Mouse (Mus musculus) c-Kit-positive CD71-positive TER-119-negative erythroid progenitor cells, embryonic 14.5 days (primary cell): ENCODE results near the gene Mettl27.
"Not testable (repeated sequence)": the region's sequence is repeated elsewhere in the genome, so short reads cannot be mapped to it uniquely, and the experiment has no call there.

Experiments used
- DNase-seq: peaks from one replicate; pipeline ENCODE4 v3.0.0-alpha.2; 2013; ENCODE audit warnings: low read depth

The Mettl27 gene

GRCm38 (mm10) chr5:134920106-134920687 lies 12.0 kb upstream of the Mettl27 start:
- DNase-seq = no peak

DNA sequence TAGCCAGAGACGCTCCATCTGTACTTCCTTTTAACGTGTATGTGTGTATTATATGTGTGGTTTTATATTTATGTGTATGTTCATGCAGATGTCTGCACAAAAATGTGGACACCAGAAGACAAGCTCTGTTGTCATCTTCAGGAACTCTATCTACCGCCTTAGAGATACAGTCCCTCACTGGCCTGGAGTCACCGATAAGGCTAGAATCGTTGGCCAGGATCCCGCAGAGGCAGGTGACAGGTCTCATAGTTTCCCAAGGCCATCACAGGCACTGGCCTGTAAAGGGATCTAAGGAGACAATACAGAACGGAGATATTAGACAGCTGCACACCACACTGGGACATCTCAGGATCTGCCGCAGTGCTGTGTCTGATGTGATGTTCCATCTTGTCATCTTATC lies 11.1 kb upstream of the Mettl27 start:
- no peak for DNase-seq

DNA sequence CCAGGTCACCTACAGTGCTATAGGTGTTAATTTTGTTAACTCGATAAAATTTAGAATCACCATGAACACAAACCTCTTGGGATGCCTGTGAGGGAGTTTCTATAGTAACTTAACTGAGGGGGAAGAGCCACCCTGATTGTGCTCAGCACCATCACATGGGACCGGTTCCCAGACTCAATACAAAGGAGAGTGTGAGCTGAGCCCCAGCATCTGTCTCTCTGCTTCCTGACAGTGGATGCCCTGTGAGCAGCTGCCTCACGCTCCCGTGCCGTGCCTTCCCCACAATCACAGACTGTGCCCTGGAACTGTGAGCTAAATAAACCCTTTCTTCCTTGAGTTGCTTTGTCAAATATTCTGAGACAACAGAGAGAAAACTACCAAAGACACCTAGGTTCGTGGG lies 9.0 kb upstream of the Mettl27 start:
- no peak for DNase-seq

GRCm38 (mm10) chr5:134926726-134927125 lies 5.4 kb upstream of the Mettl27 start:
- no peak for DNase-seq

DNA sequence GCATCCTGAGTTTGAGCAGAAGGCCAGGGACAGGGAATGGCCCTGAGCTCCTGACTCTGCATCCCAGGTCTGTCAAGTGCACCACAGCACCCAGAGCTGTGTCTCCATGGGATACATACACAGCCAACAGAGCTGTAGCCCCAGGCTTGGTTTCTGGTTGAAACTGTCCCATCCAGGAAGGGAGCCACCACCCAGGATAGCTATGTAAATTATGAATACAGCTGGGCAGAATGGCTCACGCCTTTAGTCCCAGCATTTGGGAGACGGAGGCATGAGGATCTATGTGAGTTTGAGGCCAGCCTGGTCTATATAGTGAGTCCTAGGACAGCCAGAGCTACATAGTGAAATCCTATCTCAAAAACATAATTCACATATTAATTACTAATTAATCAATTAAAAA lies 2.2 kb upstream of the Mettl27 start:
- no peak for DNase-seq

DNA sequence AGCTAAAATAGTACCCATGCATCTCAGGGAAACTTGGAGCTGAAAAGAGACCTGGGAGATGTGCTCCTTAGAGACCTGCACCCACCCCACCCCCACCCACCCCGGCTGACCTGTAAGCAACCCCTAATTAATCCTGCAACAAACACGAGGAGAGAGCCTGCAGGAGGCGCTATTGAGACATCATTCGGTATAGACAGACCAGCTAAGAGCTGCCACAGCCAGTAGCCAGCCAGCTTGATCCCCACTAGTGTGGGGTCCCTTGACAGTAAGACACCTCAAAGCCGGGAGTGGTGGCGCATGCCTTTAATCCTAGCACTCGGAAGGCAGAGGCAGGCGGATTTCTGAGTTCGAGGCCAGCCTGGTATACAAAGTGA lies 722 bp downstream of the Mettl27 start:
- DNase-seq = no peak

GRCm38 (mm10) chr5:134933281-134933680 lies 1.1 kb downstream of the Mettl27 start:
- no peak for DNase-seq

- not testable (repeated sequence) for DNase-seq
Observed at GRCm38 (mm10) chr5:134933686-134934085, 1.5 kb downstream of the Mettl27 start.

DNA sequence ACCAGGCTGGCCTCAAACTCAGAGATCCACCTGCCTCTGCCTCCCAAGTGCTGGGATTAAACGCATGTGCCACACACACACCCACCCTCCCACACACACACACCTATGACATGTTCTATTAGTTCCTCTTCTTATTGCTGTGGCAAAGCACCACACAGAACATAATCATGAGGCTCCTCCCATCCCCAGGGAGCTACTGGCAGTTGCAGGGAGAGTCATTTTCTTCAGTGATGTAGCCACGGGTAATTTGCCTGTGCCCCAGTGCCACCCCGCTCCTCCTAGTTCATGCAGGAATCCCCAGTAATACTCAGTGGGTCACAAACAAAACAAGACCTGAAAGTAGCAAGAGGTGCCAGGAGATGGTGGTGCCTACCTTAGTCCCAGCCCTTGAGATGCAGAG lies 2.5 kb downstream of the Mettl27 start:
- no peak for DNase-seq

- DNase-seq = no peak
Observed at GRCm38 (mm10) chr5:134936051-134936450, 3.9 kb downstream of the Mettl27 start.

DNA sequence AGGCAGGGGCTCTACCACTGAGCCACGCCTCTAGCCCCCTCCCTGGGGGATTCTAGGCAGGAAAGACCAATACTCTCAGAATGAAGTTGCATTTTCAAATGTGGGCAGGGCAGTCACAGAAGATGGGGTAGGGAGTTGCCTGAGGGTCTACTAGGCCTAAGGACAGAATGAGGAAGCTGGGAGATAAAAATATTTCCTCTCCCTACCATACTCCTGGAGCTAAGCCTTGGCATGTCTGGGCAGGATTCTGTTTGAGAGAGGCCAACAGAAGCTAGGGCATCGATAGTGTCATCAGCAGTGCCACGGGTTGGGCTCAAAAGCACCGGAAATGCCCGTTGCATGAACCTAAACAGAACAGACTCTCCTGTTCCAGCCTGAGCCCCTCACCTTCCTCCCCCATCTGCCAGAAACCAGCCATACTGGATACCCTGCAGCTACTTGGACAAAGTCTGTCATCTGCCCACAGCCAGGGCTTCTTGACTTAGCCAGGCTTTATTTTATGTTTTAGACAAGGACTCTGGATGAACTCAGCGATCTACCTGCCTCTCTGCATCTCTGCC lies 4.5 kb downstream of the Mettl27 start:
- no peak for DNase-seq

- no peak for DNase-seq
Observed at GRCm38 (mm10) chr5:134939069-134939468, 6.9 kb downstream of the Mettl27 start.

DNA sequence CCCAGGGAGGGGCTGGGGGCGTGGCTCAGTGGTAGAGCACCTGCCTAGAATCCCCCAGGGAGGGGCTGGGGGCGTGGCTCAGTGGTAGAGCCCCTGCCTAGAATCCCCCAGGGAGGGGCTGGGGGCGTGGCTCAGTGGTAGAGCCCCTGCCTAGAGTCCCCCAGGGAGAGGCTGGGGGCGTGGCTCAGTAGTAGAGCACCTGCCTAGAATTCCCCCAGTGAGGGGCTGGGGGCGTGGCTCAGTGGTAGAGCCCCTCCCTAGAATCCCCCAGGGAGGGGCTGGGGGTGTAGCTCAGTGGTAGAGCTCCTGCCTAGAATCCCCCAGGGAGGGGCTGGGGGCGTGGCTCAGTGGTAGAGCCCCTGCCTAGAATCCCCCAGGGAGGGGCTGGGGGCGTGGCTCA lies 7.4 kb downstream of the Mettl27 start:
- DNase-seq = not testable (repeated sequence)

- DNase-seq = no peak
Observed at GRCm38 (mm10) chr5:134941472-134942209, 9.5 kb downstream of the Mettl27 start.

GRCm38 (mm10) chr5:134942740-134943139 lies 10.6 kb downstream of the Mettl27 start:
- no peak for DNase-seq

DNA sequence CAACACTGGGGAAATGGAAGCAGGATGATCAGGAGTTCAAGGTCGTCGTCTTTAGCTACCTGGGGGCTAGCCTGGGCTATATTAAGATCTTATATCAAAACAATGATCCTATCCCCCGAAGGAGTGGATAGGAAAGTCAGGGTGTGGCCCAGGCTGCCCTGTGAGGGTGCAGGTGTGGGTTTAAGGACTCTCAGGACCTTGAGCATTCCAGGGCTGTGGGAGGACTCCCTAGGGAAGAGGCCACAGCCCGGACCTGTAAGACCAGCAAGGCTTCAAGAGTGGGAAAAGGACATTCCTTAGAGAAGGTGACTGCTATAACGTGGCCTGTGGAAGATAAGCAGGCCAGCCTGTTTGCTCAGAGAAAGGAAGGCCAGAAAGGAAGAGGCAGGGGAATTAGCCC lies 12.0 kb downstream of the Mettl27 start:
- no peak for DNase-seq

- no peak for DNase-seq
Observed at GRCm38 (mm10) chr5:134945266-134945959, 13.2 kb downstream of the Mettl27 start.

GRCm38 (mm10) chr5:134946063-134946856 lies 14.1 kb downstream of the Mettl27 start:
- no peak for DNase-seq

GRCm38 (mm10) chr5:134946857-134947255 lies 14.7 kb downstream of the Mettl27 start, which contains the start of gene Cldn4:
Gene Cldn4 (minus strand): TSS chr5:134946934.
- no peak for DNase-seq

DNA sequence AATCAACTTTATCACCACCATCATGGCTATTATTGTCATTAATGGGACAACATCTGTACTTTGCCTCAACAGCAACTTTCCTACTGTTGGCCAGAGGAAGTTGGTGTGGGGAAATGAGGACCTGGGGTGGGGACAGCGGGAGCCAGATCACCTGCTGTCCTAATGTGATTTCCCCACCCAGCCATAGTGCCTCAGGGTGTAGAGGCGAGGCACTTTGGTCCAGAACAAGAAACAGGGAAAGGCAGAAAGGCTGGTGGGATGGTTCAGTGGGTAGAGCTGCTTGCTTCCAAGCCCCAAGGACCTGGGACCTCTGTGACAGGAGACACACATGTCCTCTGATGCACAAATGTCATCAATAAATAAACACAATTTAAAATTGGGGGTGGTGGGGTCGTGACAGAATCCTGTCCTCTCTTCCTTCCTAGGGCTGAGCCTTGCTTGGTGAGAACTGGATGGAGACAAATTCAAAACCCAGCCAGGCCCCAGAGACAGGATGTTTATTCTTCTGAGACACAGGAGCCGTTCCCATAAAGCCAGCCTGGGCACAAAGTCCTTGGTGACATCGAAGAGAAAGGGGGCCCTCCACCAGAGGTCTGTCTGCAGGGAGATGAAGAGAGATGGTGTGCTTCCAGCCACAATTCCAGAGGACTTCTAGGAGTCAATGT lies 15.4 kb downstream of the Mettl27 start:
- no peak for DNase-seq

DNA sequence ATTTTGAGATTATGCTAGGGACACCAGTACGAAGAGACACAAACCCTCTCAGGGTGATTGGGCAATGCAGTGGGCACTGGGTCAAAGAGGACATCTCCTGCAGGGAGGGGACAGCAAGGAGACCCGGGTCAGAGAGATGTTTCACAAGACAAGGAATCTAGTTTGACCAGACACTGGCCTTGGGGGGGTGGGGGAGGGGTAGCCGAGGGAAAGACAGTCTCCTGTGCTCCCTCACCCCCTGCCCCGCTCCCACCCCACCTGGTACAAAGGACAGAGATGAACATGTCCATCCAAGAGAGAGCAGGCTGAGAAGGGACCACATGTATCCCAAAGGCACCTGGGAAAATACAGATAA lies 15.9 kb downstream of the Mettl27 start:
- no peak for DNase-seq
